Mouse (Mus musculus): ENCODE results near the gene Tmem43. TPM values are rescaled to one million over a fixed set of nuclear protein-coding genes. Genes with fewer than 3 reads are reported as not detected.

Tmem43 gene
- polyA plus RNA-seq (2012; rRNA removed), result 49.1 and 55.7 TPM in 2 replicates

DNA sequence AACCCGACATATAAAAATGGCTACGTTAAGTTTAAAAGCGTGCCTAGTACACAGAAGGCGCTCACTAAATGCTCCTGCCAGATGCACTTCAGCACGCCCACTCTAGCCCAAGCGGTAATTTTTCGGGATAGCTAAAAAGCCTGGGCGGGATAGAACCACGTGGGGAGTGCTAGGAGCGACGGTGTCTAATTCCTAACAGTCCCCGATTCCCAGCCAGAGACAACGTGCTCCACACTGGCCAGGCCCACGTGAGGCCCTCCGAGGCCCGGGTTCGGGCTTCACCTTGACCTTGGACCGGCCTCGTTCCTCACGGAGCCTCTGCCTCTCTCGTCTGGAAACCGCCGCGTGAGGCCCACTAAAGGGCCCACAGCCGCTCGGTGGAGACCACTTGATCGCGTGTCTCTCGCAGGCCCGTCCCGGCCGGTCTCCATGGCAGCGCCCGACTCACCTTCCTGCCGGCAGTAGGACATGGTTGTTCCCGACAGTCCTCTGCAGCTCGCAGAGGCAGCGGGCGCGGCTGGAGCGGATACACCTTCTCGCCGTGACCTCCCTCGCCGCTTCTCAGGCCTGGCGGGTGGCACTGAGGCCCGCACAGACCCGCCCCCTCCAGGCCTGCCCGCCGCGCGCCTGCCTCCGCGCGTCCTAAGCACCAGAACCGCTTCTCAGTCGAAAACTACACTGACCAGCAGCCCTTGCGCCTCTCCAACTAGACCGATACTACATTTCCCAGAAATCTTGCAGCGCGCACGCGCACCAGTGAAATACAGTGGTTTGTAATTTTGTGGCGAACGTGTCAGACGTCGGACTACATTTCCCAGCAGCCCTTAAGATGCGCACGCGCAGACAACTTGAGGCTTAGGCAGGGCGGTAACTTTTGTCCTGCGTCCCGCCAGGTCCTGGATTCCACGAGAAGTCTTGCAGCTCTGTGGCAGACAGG, at the start of gene Tmem43, which contains the start of gene Chchd4:
Tmem43 (plus strand) TSS at position 836 of the 937 bp plus-strand sequence.
Chchd4 (minus strand) TSS at position 679 of the 937 bp plus-strand sequence.

DNA sequence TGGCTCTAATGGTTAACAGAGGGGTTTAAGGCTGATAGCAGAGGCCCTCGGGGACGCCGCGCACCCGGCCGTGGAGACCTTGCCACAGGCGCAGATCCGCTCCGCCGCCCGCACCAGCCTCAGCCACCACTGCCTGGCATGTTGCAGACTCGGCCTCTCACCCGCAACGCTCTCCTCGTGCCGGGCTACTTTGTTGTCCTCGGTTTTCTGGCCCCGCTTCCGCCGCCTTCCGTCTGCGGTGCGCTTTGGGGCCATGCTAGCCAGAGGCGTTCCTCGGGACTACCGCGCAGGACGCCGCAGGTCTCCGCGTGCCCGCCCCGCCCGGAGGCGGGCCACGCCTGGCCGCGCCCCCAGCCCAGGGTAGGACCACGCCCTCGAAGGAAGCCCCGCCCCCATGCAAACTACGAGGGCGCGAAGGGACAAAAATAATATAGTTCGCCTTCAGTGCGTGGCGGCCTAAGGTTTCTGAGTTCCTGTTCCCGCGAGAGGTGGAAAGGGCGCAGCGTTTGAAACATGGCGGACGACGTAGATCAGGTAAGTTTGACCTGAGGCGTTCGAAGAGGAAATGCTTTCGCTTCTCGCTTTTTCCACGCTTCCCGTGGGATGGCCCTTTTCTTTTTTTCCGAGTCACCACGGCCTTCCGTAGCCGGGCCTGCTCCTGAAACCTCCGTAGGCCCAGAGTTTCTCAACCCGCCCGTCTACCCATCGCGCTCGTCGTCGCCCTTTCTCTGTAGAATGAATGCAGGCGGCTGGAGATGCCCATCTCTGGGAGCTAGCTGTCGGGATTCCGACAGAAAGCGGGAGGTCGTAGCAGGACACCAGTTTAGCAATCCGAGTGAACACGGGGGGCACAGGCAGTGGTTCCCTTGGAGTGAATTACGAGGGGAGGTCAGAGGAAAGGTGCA, 42.3 kb downstream of the Tmem43 start, which contains the start of the genes Xpc and Lsm3:
Xpc (minus strand) TSS at position 344 of the 905 bp plus-strand sequence.
Lsm3 (plus strand) TSS at position 384 of the 905 bp plus-strand sequence.

Other genes with a start within 250 kb of the Tmem43 start
- not detected in 2 replicates for gene Wnt7a, start 62.3 kb upstream of the Tmem43 start, polyA plus RNA-seq (2012; rRNA removed)
- gene Chchd4, start 157 bp upstream of the Tmem43 start, polyA plus RNA-seq (2012; rRNA removed), result 4.5 and 4.9 TPM in 2 replicates
- 6.0 and 6.2 TPM in 2 replicates for gene Xpc, start 42.2 kb downstream of the Tmem43 start, polyA plus RNA-seq (2012; rRNA removed)
- 6.8 and 9.5 TPM in 2 replicates for gene Lsm3, start 42.2 kb downstream of the Tmem43 start, polyA plus RNA-seq (2012; rRNA removed)
- 88.3 and 105 TPM in 2 replicates for gene Slc6a6, start 210.3 kb downstream of the Tmem43 start, polyA plus RNA-seq (2012; rRNA removed)